Mouse (Mus musculus) lung, postnatal 0 days (tissue): Measurements from ENCODE around the gene Ampd3.
A peak's percentile ranks its signal among the peaks of the same experiment; 100 is the strongest.

Experiments
- CTCF ChIP-seq: IDR thresholded peaks from 2 replicates; pipeline ENCODE4 v1.5.1; 2016; ENCODE audit warnings: antibody characterized with exemption, mild to moderate bottlenecking
- EP300 ChIP-seq: IDR thresholded peaks from 2 replicates; pipeline ENCODE4 v1.6.1; 2016; ENCODE audit warnings: antibody characterized with exemption, mild to moderate bottlenecking, control low read depth

DNA sequence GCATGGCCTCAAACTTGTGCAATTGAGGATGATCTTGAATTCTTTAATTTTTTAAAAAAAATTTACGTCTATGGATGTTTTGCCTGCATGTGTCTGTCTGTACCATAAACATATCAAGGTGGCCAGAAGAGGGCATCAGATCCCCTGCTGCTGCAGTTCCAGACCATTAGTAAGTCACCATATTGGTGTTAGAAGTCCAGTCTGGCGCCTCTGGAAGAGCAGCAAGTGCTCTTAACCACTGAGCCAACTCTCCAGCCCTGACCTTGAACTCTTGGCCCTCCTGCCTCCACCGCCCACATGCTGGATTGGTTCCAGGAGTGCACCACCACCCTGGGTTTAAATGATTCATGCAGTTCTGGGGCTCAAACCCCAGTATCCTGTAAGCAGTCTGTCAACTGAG lies 39.1 kb upstream of the Ampd3 start:
- peak; percentile 73 for TF ChIP-seq CTCF
- TF ChIP-seq EP300: no peak
